Mouse (Mus musculus) heart, embryonic 14.5 days (tissue): ENCODE data around the gene Olfr1138. TPM values are rescaled to one million over a fixed set of nuclear protein-coding genes. Genes with fewer than 3 reads are reported as not detected.

Experiments used
- ATAC-seq: fragments of 200-750 bp; cut with Nextera tagmentation; 2 replicates; pipeline ENCODE4 v1.8.0; 2017; ENCODE audit warnings: low read depth, moderate TSS enrichment; ENCODE audit not compliant: insufficient number of reproducible peaks, insufficient read depth, low FRiP score
- H3K27ac ChIP-seq, 2 experiments: fragments of 200-500 bp in 1 of 2; fragments of 300-500 bp in 1 of 2; sonication (generic) in 1 of 2; replicated peaks in 1 of 2; 2 replicates each; pipeline ENCODE4 v1.5.1; 2012 to 2014; ENCODE audit warnings: low read depth in 2 of 2, low read length in 2 of 2, control low read depth in 1 of 2, mild to moderate bottlenecking in 1 of 2, mixed read lengths in 1 of 2; ENCODE audit not compliant: control insufficient read depth in 1 of 2, insufficient read depth in 1 of 2
- H3K27me3 ChIP-seq: fragments of 300-500 bp; sonication (generic); 2 replicates; pipeline ENCODE4 v1.6.1; 2014; ENCODE audit warnings: mild to moderate bottlenecking, low read length, control low read depth; ENCODE audit not compliant: control insufficient read depth, insufficient read depth
- H3K36me3 ChIP-seq: fragments of 300-500 bp; sonication (generic); 2 replicates; pipeline ENCODE4 v1.6.1; 2014; ENCODE audit warnings: mild to moderate bottlenecking, control low read depth, low read length, mixed read lengths; ENCODE audit not compliant: control insufficient read depth, insufficient read depth
- H3K4me1 ChIP-seq, 2 experiments: fragments of 200-500 bp in 1 of 2; fragments of 300-500 bp in 1 of 2; sonication (generic) in 1 of 2; 2 replicates each; pipeline ENCODE4 v1.6.1; 2012 to 2014; ENCODE audit warnings: low read length in 2 of 2, control low read depth in 1 of 2, mixed read lengths in 1 of 2; ENCODE audit not compliant: control insufficient read depth in 2 of 2, insufficient read depth in 2 of 2
- H3K4me2 ChIP-seq: fragments of 300-500 bp; sonication (generic); 2 replicates; pipeline ENCODE4 v1.6.1; 2014; ENCODE audit warnings: mild to moderate bottlenecking, low read length
- H3K4me3 ChIP-seq, 2 experiments: fragments of 200-500 bp in 1 of 2; fragments of 300-500 bp in 1 of 2; sonication (generic) in 1 of 2; 2 replicates each; pipeline ENCODE4 v1.5.1; 2012 to 2014; ENCODE audit warnings: low read length in 2 of 2, mild to moderate bottlenecking in 2 of 2, control low read depth in 1 of 2, low read depth in 1 of 2, moderate library complexity in 1 of 2; ENCODE audit not compliant: control insufficient read depth in 1 of 2, insufficient read depth in 1 of 2
- H3K9ac ChIP-seq: fragments of 300-500 bp; sonication (generic); 2 replicates; pipeline ENCODE4 v1.6.1; 2014; ENCODE audit warnings: mild to moderate bottlenecking, low read length
- H3K9me3 ChIP-seq: fragments of 300-500 bp; sonication (generic); 2 replicates; pipeline ENCODE4 v1.6.1; 2016; ENCODE audit warnings: low read length, control low read depth; ENCODE audit not compliant: control insufficient read depth
- WGBS: fragments of 180-500 bp; shearing (Covaris S2); extraction: QIAGEN DNeasy Blood & Tissue Kit; methylation state at CpG from one replicate; pipeline ENCODE4 v1.1.7; 2014; 5-methylcytosine and 5-hydroxymethylcytosine counted together
- polyA plus RNA-seq: library from polyadenylated mRNA; unstranded; fragments of >200 nt; fragmentation: Nextera tagmentation; extraction: Ambion mirVana; gene quantifications from 2 replicates; pipeline ENCODE4 v1.2.1, GENCODE M21; 2014

Gene Olfr1138
- not detected in 2 replicates for polyA plus RNA-seq

GRCm38 (mm10) chr2:87739878-87740277 is at the start of gene Olfr1138:
Gene Olfr1138, minus strand, starts transcription at chr2:87739978.
- Histone ChIP-seq H3K27ac (no peak within 1 kb of the TSS), H3K36me3 (no peaks in the 10 kb centered on the region), H3K4me2 (no peak within 1 kb of the TSS), H3K9ac (no peak within 1 kb of the TSS), H3K4me1 (no peaks in the 10 kb centered on the region), H3K27me3 (no peaks in the 10 kb centered on the region), H3K9me3 (no peaks in the 10 kb centered on the region), H3K4me3 (no peak within 1 kb of the TSS)
- WGBS: 66% methylated on average over 1 of the region's 1 CpGs
- no peak for ATAC-seq

- 82% methylated on average over 4 of the region's 4 CpGs for WGBS
- Histone ChIP-seq H3K4me2 (no peak within 1 kb of the TSS), H3K36me3 (no peaks in the 10 kb centered on the region), H3K27me3 (no peaks in the 10 kb centered on the region), H3K4me3 (no peak within 1 kb of the TSS), H3K9me3 (no peaks in the 10 kb centered on the region), H3K9ac (no peak within 1 kb of the TSS), H3K4me1 (no peaks in the 10 kb centered on the region), H3K27ac (no peak within 1 kb of the TSS)
- ATAC-seq: no peak
Observed at GRCm38 (mm10) chr2:87779183-87779582, 39.4 kb upstream of the Olfr1138 start, which contains the start of gene Olfr152. Gene Olfr152, plus strand, starts transcription at chr2:87779483.

DNA sequence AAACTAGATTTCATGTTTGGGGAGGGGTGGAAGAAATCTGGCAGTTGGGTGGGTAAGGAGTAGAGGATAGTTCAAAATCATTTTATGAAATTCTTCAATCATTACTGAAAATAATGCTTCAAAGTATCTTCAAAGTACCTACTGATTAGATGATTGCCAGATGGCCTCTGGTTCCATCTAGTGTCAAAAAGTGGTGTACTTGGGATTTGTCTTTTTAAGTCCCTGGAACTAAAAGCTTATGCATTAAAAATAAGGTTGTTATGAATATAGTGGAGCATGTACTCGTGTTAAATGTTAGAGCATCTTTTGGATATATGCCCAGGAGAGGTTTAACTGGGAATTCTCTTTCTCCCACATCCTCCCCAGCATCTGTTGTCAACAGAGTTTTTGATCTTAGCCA is 36.4 kb upstream of the Olfr1138 start:
- 38% methylated on average over 1 of the region's 1 CpGs for WGBS
- no peaks in the 10 kb centered on the region for H3K36me3 ChIP-seq
- H3K27me3 ChIP-seq: no peaks in the 10 kb centered on the region
- H3K9ac ChIP-seq: no peak overlapping the region
- H3K4me2 ChIP-seq: no peak overlapping the region
- no peaks in the 10 kb centered on the region for H3K9me3 ChIP-seq
- no peaks in the 10 kb centered on the region for H3K4me1 ChIP-seq
- H3K4me3 ChIP-seq: no peak overlapping the region
- no peak overlapping the region for H3K27ac ChIP-seq
- ATAC-seq: no peak

DNA sequence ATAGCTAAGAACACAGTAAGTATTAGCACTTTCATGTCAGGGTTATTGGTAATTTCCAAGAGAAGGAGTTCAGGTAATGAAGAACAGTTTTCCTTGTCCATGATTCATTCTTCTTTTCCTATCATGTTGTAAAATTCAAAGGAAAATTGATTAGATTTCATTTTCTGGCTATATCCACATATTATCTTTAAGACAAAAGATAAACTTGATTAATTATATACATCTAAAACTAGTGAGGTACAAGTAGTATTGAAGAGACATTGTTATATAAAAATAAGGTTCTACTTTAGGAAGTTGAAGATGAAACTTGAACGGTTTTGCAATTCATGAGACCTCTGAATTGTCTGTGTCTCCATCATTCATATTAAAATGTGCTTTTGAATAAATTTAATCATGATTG is 14.1 kb upstream of the Olfr1138 start, which contains the start of gene Olfr1141:
Gene Olfr1141 (minus strand): TSS at position 101 of the 400 bp plus-strand sequence.
- Histone ChIP-seq H3K36me3 (no peaks in the 10 kb centered on the region), H3K27ac (no peak within 1 kb of the TSS), H3K4me3 (no peak within 1 kb of the TSS), H3K4me1 (no peaks in the 10 kb centered on the region), H3K4me2 (no peak within 1 kb of the TSS), H3K9me3 (no peaks in the 10 kb centered on the region), H3K9ac (no peak within 1 kb of the TSS), H3K27me3 (no peaks in the 10 kb centered on the region)
- WGBS: 75% methylated on average over 1 of the region's 1 CpGs
- ATAC-seq: no peak

GRCm38 (mm10) chr2:87743452-87743851 is 3.7 kb upstream of the Olfr1138 start, which contains the start of gene Olfr1140:
Gene Olfr1140, plus strand, starts transcription at chr2:87743752.
- H3K27me3 ChIP-seq: no peaks in the 10 kb centered on the region
- no peak within 1 kb of the TSS for H3K4me2 ChIP-seq
- WGBS: 80% methylated on average over 3 of the region's 3 CpGs
- no peak for ATAC-seq
- H3K9ac ChIP-seq: no peak within 1 kb of the TSS
- H3K27ac ChIP-seq: no peak within 1 kb of the TSS
- H3K4me1 ChIP-seq: no peaks in the 10 kb centered on the region
- no peak within 1 kb of the TSS for H3K4me3 ChIP-seq
- H3K36me3 ChIP-seq: no peaks in the 10 kb centered on the region
- H3K9me3 ChIP-seq: no peaks in the 10 kb centered on the region

DNA sequence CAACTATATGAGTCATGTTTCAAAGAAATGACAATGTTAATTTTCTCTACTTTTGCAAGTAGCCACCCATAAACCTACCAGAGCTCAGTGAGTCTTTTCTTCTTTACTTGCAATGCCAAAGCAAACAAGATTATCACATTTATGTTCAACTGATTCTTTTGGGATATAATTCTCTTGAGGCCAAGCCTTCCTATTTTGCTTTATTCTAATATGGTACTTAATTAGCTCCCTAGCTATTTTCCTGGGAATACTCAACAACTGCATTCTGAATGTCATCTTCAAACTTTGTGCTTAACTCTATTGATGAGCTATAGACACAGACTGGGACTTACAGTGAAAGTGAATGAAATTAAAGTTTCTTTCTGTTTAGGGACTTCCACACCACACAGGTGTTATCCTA is 26.7 kb downstream of the Olfr1138 start, which contains the start of gene Olfr1137:
Gene Olfr1137 (minus strand): TSS at position 101 of the 400 bp plus-strand sequence.
- Histone ChIP-seq H3K27me3 (no peaks in the 10 kb centered on the region), H3K9me3 (no peaks in the 10 kb centered on the region), H3K9ac (no peak within 1 kb of the TSS), H3K36me3 (no peaks in the 10 kb centered on the region), H3K4me1 (no peaks in the 10 kb centered on the region), H3K27ac (no peak within 1 kb of the TSS), H3K4me2 (no peak within 1 kb of the TSS), H3K4me3 (no peak within 1 kb of the TSS)
- ATAC-seq: no peak

GRCm38 (mm10) chr2:87693847-87694246 is 45.9 kb downstream of the Olfr1138 start, which contains the start of gene Olfr1136:
Gene Olfr1136, minus strand, starts transcription at chr2:87693947.
- ATAC-seq: no peak
- H3K9ac ChIP-seq: no peak within 1 kb of the TSS

More at GRCm38 (mm10) chr2:87693847-87694246, 45.9 kb downstream of the Olfr1138 start, which contains the start of gene Olfr1136:
- no peaks in the 10 kb centered on the region for H3K36me3 ChIP-seq
- H3K9me3 ChIP-seq: no peaks in the 10 kb centered on the region
- H3K27ac ChIP-seq: no peak within 1 kb of the TSS
- H3K4me3 ChIP-seq: no peak within 1 kb of the TSS
- H3K4me2 ChIP-seq: no peak within 1 kb of the TSS
- no peaks in the 10 kb centered on the region for H3K27me3 ChIP-seq
- H3K4me1 ChIP-seq: no peaks in the 10 kb centered on the region
